37 mouse cellular contexts compared by ENCODE assay signal in genomic region chr2:74602483-74602882, GRCm38 (mm10). TPM values are rescaled to one million over a fixed set of nuclear protein-coding genes. Genes with fewer than 3 reads are reported as not detected.
"Had no signal": no experiment of that assay in that cellular context is flagged by ENCODE, and none has a peak within 500 bp of the region (broad histone marks: within the 10 kb centered on the region; RNA-seq: fewer than 3 reads in every experiment).

No protein-coding gene starts in this region.

- H3K36me3 ChIP-seq: embryonic facial prominence, embryonic 10.5 days; embryonic facial prominence, embryonic 12.5 days; embryonic facial prominence, embryonic 13.5 days; embryonic facial prominence, embryonic 15.5 days; forebrain, embryonic 10.5 days; forebrain, embryonic 12.5 days; forebrain, embryonic 15.5 days had no signal

- H3K4me1 ChIP-seq: embryonic facial prominence, embryonic 12.5 days; embryonic facial prominence, embryonic 15.5 days; forebrain, embryonic 10.5 days; forebrain, embryonic 12.5 days; forebrain, embryonic 13.5 days; forebrain, embryonic 15.5 days had no signal

- H3K27ac ChIP-seq: embryonic facial prominence, embryonic 10.5 days; embryonic facial prominence, embryonic 12.5 days; embryonic facial prominence, embryonic 13.5 days; embryonic facial prominence, embryonic 15.5 days; forebrain, embryonic 10.5 days; forebrain, embryonic 12.5 days; forebrain, embryonic 13.5 days; forebrain, embryonic 15.5 days; gastrocnemius, adult 2 months; heart, adult 2 months had no signal

- H3K4me3 ChIP-seq: embryonic facial prominence, embryonic 10.5 days; embryonic facial prominence, embryonic 12.5 days; embryonic facial prominence, embryonic 13.5 days; embryonic facial prominence, embryonic 15.5 days; erythroblast, embryonic 14.5 days; forebrain, embryonic 10.5 days; forebrain, embryonic 12.5 days; forebrain, embryonic 13.5 days; forebrain, embryonic 15.5 days; gastrocnemius, adult 2 months; heart, adult 2 months had no signal

- H3K27me3 ChIP-seq: embryonic facial prominence, embryonic 12.5 days; embryonic facial prominence, embryonic 13.5 days; embryonic facial prominence, embryonic 15.5 days; forebrain, embryonic 12.5 days; forebrain, embryonic 13.5 days; forebrain, embryonic 15.5 days had no signal

- H3K9ac ChIP-seq: embryonic facial prominence, embryonic 12.5 days; embryonic facial prominence, embryonic 13.5 days; embryonic facial prominence, embryonic 15.5 days; forebrain, embryonic 12.5 days; forebrain, embryonic 13.5 days; forebrain, embryonic 15.5 days; forebrain, postnatal 0 days had no signal

- DNase-seq: cerebellum, adult 9-10 months; cerebellum, adult 9-11 months; cerebellum, postnatal 10 days; cerebellum, postnatal 14 days; cerebellum, postnatal 25 days; cerebellum, postnatal 36 days; embryo, embryonic 11 days; forebrain, postnatal 0 days; gastrocnemius, adult 2 months; gastrocnemius, postnatal 10 days; gastrocnemius, postnatal 14 days; gastrocnemius, postnatal 25 days; gastrocnemius, postnatal 36 days; heart, adult 11 months; heart, adult 18-20 months; heart, adult 2 months had no signal

- H3K9me3 ChIP-seq: embryonic facial prominence, embryonic 10.5 days; embryonic facial prominence, embryonic 12.5 days; embryonic facial prominence, embryonic 13.5 days; embryonic facial prominence, embryonic 15.5 days; forebrain, embryonic 10.5 days; forebrain, embryonic 12.5 days; forebrain, embryonic 13.5 days; forebrain, embryonic 15.5 days had no signal

RNA-seq across cellular contexts. Expression of gene Evx2, which starts 56.9 kb away (rescaled TPM):
- total RNA-seq: common myeloid progenitor, adult 5-6 weeks; forebrain, postnatal 0 days; gastrocnemius, adult 18-20 months; gastrocnemius, adult 2 months; gastrocnemius, adult 8-10 months; gastrocnemius, postnatal 14 days; gastrocnemius, postnatal 36 days; granulocyte monocyte progenitor cell, adult 5-6 weeks; heart, adult 18-20 months; heart, adult 2 months; heart, adult 8-10 months had no signal
- polyA plus RNA-seq: cortical plate, adult 2 months; embryonic facial prominence, embryonic 13.5 days; embryonic facial prominence, embryonic 14.5 days; embryonic facial prominence, embryonic 15.5 days; erythroblast, embryonic 14.5 days; forebrain, embryonic 10.5 days; forebrain, embryonic 11.5 days; forebrain, embryonic 12.5 days; forebrain, embryonic 13.5 days; forebrain, embryonic 14.5 days; forebrain, embryonic 15.5 days; forebrain, embryonic 16.5 days; forebrain, postnatal 0 days; frontal cortex, adult 2 months; gonadal fat pad, adult 2 months; heart, adult 2 months had no signal
